Mouse (Mus musculus): ENCODE data around the gene Sim2. TPM values are rescaled to one million over a fixed set of nuclear protein-coding genes. Genes with fewer than 3 reads are reported as not detected.

The Sim2 gene
- polyA plus RNA-seq, 2 experiments from 2014 or later, result not detected

DNA sequence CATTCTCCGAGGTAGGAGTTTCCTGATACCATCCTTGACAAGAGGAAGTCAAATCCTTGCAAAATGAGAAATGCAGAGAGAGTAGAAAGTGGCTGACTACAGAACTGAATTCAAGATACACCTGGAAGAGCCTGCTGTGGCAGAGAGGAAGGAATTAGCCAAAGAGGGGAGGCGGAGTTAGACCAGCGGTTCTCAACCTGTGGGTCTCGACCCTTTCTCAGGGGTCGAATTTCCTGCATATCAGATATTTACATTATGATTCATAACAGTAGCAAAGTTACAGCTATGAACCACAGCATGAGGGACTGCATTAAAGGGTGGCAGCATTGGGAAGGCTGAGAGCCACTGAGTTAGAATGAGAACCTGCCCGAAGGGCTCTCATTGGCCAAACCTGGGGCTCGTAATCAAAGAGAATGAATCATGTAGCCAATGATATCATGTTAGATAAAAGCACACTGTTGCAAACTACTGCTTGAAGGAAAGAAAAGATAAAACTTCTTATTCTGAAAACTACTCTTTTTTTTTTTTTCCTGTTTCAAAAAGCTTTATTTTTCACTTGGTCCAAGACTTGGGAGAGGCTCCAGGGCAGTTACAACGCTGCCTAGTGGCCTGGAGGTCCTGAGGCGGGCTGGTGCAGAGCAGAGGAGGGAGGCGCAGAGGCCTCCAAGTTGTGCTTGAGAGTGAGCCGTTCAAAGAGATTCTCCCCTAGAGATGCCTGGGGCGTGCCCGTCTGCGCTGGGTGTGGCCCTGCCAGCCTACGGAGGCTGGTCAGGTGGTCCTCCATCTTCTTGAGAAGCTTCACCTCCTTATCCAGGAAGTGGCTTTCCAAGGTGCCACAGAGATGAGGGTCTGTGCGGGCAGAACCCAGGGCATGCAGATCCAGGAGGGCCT, 84.2 kb downstream of the Sim2 start:
- no peak for ATAC-seq

DNA sequence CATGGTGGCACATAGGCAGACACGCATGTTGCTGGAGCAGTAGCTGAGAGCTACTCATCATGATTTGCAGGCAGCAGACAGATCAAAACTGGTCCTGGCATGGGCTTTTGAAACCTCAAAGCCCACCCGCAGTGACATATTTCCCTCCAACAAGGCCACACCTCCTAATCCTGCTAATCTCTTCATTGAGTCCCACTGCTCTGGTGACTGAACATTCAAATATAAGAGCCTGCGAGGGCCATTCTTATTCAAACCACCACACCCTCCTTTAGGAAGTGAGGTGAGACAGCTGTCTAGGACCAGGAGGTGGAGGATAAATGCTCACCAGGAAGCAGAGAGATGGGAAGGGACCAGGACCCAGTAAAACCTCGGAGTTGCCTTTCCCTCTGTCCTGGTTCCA, 85.5 kb downstream of the Sim2 start:
- ATAC-seq, result no peak

DNA sequence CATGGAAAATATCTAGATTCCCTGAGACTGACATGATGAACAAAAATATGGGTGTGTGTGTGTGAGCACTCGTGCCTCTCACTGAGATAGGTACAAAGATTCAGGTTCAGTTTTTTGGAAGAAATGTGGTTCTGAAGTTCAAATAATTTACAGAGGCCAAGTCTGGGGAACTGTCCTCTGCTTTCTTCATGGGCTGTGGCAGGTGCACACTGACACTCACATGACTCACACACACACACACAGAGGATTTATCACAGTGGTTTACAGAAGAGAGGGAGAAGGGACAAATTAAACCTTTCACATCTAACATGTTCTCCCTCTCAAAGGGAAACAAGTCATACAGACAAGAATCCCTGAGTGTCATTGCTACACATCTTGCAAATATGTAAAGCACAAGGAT, 88.6 kb downstream of the Sim2 start:
- no peak for ATAC-seq

DNA sequence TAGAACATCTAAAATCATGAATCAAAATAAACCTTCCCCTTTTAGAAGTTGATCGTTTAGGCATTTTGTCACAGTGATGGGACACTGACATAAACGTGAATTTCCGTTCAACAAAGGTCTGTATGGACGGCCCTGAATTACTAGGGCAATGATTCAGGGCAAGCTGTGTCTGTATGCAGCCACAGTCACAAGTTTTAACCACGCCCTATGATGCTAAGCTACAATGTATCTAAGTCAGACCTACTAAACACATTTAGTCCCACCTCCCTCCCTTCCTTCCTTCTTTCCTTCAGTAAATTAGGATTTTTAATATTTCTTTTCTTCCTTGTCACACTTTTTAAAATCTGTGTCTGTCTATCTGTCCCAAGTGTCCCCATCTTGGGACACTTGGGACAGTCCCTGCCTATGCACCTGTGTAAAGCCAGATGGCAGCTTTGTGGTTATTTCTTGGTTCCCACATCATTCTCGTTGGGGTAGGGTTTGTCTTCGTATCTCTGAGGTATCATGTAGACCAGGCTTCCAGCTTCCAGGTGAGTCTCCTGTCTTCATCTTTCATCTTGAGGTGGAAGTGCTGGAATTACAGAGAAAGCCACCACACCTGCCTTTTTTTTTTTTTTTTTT, 90.7 kb downstream of the Sim2 start:
- ATAC-seq, result no peak

Other genes starting within 250 kb of the Sim2 start
- 10 to 100 TPM; 28.1 to 36.2 TPM for gene Chaf1b, start 201.0 kb upstream of the Sim2 start, polyA plus RNA-seq (2017; shearing (Covaris generic))
- gene Cldn14, start 76.1 kb upstream of the Sim2 start, polyA plus RNA-seq (2017; shearing (Covaris generic)), result not detected
- gene Hlcs, start 228.6 kb downstream of the Sim2 start, polyA plus RNA-seq (2017; shearing (Covaris generic)), result 1 to 10 TPM; 6.4 to 7.9 TPM
- under 1 TPM in 1 of 2 experiments, not detected in 1; 0.36 TPM for gene Ripply3, start 243.5 kb downstream of the Sim2 start, polyA plus RNA-seq (2017; shearing (Covaris generic))